Mouse (Mus musculus) gastrocnemius, adult 2 months (tissue): ENCODE measurements around the gene Gm10277. TPM values are rescaled to one million over a fixed set of nuclear protein-coding genes. Genes with fewer than 3 reads are reported as not detected.
A peak's percentile ranks its signal among the peaks of the same experiment; 100 is the strongest.

Experiments
- DNase-seq: peaks from one replicate; pipeline ENCODE4 v3.0.0; 2022
- H3K27ac ChIP-seq: fragments of 200-600 bp; 2 replicates; pipeline ENCODE4 v1.8.1; 2022; ENCODE audit warnings: mild to moderate bottlenecking
- H3K4me3 ChIP-seq: fragments of 200-600 bp; 2 replicates; pipeline ENCODE4 v1.8.1; 2022; ENCODE audit warnings: mild to moderate bottlenecking, moderate library complexity
- CTCF ChIP-seq: fragments of 200-600 bp; IDR thresholded peaks from 2 replicates; pipeline ENCODE4 v1.8.1; 2022; ENCODE audit warnings: antibody characterized with exemption, mild to moderate bottlenecking, moderate library complexity
- intact Hi-C: fragments of 180-260 bp; cut with DNase I; formaldehyde crosslinking; loops from one replicate; pipeline ENCODE4 v1.15.1; 2025
- long read RNA-seq, 2 experiments: library from polyadenylated mRNA; stranded (forward); transcript quantifications; one replicate each; pipeline ENCODE4 v2.0.0; 2021
- total RNA-seq, 2 experiments: library from RNA; stranded (reverse); gene quantifications; 2 replicates each; pipeline ENCODE4 v1.2.3; 2021

Gm10277 gene
- not detected for total RNA-seq
- long read RNA-seq, experiment 1, result 0 reads
- long read RNA-seq, experiment 2, result 0 reads

GRCm38 (mm10) chr11:77787707-77788106 is at the start of gene Gm10277:
Gm10277 (minus strand) TSS chr11:77787747.
- intact Hi-C loops, result no loop called here

DNA sequence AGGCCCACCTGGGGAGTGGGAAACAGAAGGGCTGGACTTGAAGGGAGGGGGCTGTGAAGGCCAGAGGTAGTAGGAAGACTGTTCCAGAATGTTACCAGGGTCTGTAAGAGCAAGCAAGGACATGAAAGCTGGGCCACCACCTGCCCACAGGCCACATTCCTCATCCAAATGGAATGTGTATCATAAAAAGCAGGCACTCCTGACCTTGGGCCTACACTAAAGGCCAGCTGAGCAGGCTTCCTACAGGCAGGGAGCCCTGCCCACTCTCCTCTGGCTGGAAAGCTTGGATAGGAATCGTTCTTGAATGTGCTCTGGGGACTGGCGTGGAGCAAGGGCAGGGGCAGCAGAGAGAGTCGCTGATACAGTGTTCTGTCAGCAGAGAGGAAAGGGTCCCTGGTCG is 49.2 kb upstream of the Gm10277 start:
- H3K27ac ChIP-seq, result no peak overlapping the region
- DNase-seq, result no peak
- no peak overlapping the region for H3K4me3 ChIP-seq
- TF ChIP-seq CTCF, result no peak
- intact Hi-C loops, result no loop called here

More at GRCm38 (mm10) chr11:77787707-77788106, at the start of gene Gm10277:
- no peak for DNase-seq
- H3K4me3 ChIP-seq, result no peak within 1 kb of the TSS
- no peak for TF ChIP-seq CTCF
- H3K27ac ChIP-seq, result peak within 1 kb of the TSS; percentile 86

DNA sequence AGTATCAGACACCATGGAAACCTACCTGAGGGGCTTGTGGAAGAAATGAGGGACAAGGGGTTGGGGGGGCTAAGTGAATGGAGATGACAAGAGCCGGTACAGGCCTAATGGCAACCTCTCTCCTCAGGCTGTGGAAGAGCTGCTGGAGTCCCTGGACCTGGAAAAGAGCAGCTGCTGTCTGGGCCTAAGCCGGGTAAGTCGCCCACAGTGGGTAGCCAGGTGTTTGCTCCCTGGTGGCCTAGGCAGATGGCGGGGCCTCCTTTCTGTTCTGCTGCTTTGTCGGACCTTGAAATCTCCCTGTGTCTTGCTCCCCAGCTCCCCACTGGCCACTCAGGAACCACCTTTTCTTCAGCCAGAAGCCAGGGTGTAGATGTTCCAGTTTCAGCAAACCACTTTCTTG is 48.7 kb upstream of the Gm10277 start:
- no peak for DNase-seq
- Histone ChIP-seq H3K27ac (no peak overlapping the region), H3K4me3 (no peak overlapping the region)
- TF ChIP-seq CTCF, result no peak
- intact Hi-C loops, result no loop called here

DNA sequence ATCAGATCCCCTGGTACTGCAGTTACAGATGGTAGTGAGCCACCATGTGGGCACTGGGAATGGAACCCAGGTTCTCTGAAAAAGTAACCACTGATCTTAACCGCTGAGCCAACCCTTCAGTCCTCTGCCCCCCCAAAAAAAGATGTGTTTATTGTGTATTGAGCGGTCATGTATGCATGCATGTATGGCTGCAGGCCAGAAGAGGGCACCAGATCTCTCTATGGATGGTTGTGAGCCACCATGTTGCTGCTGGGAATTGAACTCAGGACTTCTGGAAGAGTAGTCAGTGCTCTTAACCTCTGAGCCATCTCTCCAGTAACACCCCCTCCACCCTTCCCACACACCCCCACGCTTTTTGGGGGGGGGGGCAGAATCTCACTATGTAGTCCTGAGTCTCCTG is 47.6 kb upstream of the Gm10277 start:
- TF ChIP-seq CTCF, result peak; percentile 35; the same call in 1 of the 2 replicates
- Histone ChIP-seq H3K27ac (no peak overlapping the region), H3K4me3 (no peak overlapping the region)
- no peak for DNase-seq
- intact Hi-C loops, result no loop called here

- no peak for DNase-seq
- intact Hi-C loops, result no loop called here
- no peak overlapping the region for H3K27ac ChIP-seq
- no peak overlapping the region for H3K4me3 ChIP-seq
- no peak for TF ChIP-seq CTCF
These were observed 45.0 kb upstream of the Gm10277 start for GRCm38 (mm10) chr11:77832541-77832940.

- intact Hi-C loops, result no loop called here
- no peak overlapping the region for H3K27ac ChIP-seq
- TF ChIP-seq CTCF, result no peak
- H3K4me3 ChIP-seq, result no peak overlapping the region
- no peak for DNase-seq
These were observed 43.3 kb upstream of the Gm10277 start for GRCm38 (mm10) chr11:77830875-77831274.

DNA sequence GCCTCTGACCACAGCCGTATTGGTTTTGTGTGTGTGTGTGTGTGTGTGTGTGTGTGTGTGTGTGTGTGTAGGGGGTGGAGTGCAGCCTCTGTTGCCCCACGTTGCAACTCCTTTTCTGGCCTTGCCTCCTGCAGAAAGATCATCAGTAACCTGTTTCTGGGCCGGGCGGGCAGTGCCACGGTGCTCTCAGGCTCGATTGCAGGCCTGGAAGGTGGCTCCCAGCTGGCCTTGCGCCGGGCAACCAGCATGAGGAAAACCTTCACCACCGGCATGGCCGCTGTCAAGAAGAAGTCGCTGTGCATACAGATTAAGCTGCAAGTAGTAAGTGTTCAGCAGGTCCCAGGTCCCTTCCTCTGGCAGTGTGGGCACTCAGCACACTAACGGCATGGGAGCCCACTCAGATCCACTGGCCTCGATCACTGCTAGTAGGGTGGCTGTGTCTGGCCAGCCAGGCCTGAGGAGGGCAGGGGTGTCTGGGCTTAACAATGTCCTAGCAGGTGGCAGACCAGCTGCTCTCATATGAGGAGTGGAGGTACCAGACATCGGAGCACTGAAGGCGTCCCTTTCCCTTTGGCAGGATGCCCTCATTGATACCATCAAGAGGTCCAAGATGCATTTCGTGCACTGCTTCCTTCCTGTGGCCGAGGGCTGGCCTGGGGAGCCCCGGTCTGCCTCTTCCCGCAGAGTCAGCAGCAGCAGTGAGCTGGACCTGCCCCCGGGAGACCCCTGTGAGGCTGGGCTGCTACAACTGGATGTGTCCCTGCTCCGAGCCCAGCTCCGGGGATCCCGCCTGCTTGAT is 41.7 kb upstream of the Gm10277 start:
- no peak overlapping the region for H3K27ac ChIP-seq
- no peak overlapping the region for H3K4me3 ChIP-seq
- no peak for TF ChIP-seq CTCF
- no peak for DNase-seq
- intact Hi-C loops, result no loop called here

DNA sequence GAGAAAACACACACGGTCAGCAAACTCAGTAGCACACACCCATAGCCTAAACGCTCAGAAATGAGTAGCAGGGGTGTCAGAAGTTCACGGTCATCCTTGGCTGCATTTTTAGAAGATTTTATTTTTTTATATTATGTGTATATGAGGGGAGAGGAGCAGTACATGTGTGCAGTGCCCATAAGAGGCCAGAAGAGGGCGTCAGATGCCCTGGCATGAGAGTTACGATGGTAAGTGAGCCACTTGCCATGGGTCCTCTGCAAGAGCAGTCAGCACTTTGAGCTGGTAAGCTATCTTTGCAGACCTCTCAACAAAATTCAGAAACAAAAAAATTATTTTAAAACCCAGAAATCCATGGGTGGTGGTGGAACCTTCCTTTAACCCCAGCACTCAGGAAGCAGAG is 40.6 kb upstream of the Gm10277 start:
- intact Hi-C loops, result no loop called here
- TF ChIP-seq CTCF, result peak; percentile 35; the same call in 1 of the 2 replicates
- Histone ChIP-seq H3K4me3 (no peak overlapping the region), H3K27ac (no peak overlapping the region)
- no peak for DNase-seq

DNA sequence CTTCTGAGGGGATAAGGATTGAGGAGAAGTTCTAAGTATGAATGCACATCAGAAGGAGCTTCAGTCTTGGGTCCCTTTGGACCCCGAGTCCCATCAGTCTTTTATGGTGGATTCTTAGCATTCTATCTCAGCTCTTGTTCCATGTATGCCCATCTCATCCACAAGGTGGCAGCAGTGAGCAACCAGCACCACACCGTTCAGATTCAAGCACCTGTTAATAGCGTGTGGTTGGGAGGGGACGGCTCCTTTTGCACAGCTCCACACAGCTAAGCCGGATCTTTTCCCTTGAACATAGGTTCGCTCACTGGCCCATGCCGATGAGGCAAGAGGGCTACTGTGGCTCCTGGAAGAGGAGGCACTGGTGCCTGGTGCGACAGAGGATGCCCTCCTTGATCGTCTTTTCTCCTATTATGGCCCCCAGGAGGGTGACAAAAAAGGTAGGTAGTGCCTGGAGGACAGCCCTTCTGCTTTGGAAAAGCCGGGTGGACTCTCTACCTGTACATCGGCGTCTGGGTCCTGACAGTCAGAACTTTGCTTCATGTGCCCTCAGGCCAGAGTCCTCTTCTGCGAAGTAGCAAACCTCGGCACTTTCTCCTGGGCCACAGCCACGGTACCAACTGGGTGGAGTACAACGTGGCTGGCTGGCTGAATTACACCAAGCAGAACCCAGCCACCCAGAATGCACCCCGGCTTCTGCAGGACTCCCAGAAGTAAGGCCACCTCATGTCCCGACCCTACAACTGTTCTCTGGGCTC is 39.9 kb upstream of the Gm10277 start:
- Histone ChIP-seq H3K4me3 (no peak overlapping the region), H3K27ac (no peak overlapping the region)
- DNase-seq, result peak; percentile 72
- intact Hi-C loops, result loop anchor here (1.0 kb wide), 1 partner anchor 140 kb away; no protein-coding TSS in a partner anchor
- TF ChIP-seq CTCF, result peak; percentile 97

GRCm38 (mm10) chr11:77826311-77826710 is 38.8 kb upstream of the Gm10277 start:
- no peak for TF ChIP-seq CTCF
- H3K4me3 ChIP-seq, result no peak overlapping the region
- H3K27ac ChIP-seq, result peak overlapping the region; percentile 74
- no peak for DNase-seq
- intact Hi-C loops, result no loop called here

DNA sequence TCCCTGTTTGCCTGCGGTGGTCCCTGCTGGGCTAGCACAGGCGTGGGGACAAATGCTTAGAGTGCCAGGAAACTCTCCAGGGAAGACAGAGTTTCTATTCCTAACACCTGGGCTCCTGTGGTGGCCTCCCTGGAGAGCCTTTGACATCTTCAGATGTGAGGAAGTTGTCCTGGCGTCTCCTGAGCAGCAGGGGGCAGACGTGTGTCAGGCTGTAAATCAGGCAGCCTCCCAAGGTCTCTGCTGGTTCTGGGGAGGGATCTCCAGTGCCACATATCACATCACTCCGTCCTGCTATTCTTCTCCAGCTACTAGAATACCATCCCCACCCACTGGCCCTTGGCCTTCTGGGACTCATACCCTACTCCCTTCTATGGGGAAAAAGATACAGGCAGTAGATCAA is 38.3 kb upstream of the Gm10277 start:
- peak; percentile 79 for DNase-seq
- Histone ChIP-seq H3K27ac (peak overlapping the region; percentile 74), H3K4me3 (no peak overlapping the region)
- TF ChIP-seq CTCF, result peak; percentile 86
- intact Hi-C loops, result no loop called here

GRCm38 (mm10) chr11:77822781-77823180 is 35.2 kb upstream of the Gm10277 start:
- H3K4me3 ChIP-seq, result no peak overlapping the region
- peak; percentile 69 for DNase-seq
- peak; percentile 87 for TF ChIP-seq CTCF
- no peak overlapping the region for H3K27ac ChIP-seq
- intact Hi-C loops, result no loop called here

DNA sequence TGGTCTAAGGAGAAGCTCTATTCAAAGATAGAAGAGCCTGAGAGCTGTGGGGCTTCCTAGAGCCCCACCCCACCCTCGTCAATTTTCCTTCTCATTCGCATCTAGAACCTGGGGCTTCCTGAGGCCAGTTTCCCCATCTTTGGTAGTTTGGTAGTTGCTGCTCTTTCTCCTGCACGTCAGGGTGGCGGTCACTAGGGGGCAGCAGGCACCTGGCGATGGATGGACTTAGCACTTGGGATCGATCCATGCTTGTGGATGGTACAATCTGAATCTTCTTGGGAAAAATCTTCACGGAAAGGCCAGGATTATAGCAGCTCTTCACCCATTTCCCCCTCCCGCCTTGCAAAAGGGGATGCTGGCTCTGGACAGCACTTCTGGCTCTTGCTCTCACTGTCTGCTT is 34.1 kb upstream of the Gm10277 start:
- peak; percentile 81 for TF ChIP-seq CTCF
- no peak overlapping the region for H3K4me3 ChIP-seq
- intact Hi-C loops, result no loop called here
- DNase-seq, result peak; percentile 72
- H3K27ac ChIP-seq, result no peak overlapping the region
